Mouse (Mus musculus): ENCODE data around the gene Zfyve21.

DNA sequence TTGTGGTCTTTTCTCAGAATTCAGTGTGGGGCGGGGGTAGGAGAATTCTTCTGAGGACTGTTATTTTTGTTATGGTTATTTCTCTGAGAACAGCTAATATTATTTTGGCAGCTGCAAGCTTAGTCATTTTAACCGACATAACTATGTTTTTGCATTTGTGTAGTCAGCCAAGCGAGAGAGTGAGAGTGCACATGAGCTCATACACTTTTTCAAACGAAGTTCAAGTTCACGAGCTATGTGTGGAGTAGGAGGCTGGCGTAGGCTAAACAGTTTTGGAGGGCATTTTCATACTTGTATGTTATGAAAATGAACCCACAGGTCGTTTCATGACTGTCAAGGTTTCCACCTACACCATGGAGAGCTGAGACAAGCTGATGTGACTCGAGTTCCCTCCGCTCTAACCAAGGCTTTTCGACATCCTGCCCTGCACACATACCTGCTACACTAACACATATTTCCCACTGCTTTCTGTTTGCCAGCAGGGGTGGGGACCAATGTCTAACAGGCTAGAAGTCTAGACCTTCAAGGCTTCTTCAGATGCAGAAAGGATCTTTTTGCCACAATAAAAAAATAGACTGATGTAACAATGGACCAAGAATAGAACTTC is 45.5 kb upstream of the Zfyve21 start:
- TF ChIP-seq CTCF (IDR thresholded peaks at IDR 0.05; ENCODE audit: borderline replicate concordance, insufficient read depth, low read depth, low read length) (no peak), POLR2A (IDR thresholded peaks at IDR 0.05; ENCODE audit: borderline replicate concordance, insufficient read depth, low read length) (no peak)

All from cerebellum, adult 2 months (tissue).